Mouse (Mus musculus): ENCODE data around the gene Ybx3.

Ybx3 gene

DNA sequence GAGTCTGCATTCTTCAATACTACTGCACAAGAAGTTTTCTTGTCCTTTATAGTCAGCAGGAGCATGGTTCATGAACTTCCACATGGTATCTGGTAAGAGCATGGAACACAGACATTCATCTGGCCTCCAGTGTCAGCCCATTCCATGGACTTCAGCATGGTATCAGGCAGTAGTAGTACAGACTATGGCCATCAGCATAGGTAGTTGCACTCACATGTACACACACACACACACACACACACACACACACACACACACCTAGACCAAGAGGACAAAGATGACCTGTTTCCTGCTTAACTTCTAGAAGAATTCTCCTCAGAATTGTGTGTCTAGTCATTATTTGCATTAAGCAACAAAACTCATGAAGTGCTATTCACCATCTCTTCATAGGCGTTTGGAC, 49.5 kb downstream of the Ybx3 start:
- no peak for DNase-seq (ENCODE audit: low spot score in 2 of 2)

DNA sequence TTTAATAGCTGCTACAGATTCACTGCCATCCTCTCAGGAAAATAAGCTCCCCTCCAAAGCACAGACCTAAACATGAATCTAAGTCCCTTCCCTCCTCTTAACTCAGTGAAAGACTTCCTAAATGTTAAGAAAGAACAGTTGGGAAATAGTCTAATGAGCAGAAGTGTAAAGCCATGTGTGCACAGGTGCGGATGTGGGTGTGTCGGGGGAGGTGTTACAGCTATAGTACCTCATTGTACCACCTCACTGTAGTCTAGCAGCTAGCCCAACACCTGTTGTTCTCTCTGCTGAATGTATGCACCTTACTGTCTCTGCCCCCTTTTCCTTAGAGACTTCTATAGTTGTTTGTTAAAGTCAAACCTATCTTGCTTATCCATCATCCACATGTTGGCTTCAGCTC, 61.2 kb downstream of the Ybx3 start:
- DNase-seq (ENCODE audit: low spot score in 2 of 2) = no peak

DNA sequence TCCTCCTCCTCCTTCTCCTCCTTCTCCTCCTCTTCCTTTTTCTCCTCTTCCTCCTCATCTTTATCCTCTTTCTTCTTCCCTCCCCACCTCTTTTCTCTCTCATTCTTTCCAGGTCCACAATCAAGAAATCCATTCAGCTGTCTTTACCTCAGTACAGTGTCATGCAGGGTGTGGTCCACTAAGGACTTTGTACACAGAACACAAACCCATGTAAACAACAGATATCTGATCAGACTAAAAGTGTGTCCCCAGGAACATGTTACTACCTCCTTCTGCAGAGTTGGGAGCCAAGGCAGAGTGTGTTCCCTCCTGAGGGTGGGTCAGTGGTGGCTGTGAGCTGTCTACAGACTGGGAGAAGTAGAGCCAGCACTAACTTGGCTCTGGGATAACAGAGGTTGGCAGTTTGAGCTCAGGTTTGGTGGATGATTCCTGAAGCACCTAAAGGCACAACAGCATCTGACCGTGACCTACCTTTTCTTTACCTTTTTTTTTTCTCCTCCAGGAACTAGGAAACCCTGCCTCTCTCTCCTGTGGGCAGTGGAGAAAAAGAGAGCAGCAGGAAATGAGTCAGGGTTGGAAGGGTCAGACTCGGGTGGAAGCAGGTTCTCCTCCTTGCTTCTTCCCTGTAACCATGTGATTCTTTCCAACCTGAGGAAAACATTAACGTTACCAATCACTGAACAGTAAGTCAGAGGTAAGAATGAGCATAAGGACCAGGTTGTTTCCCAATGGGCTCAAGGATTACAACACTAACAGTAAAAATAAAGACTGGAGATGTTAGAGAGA, 66.2 kb downstream of the Ybx3 start:
- no peak for DNase-seq (ENCODE audit: low spot score in 2 of 2)

DNA sequence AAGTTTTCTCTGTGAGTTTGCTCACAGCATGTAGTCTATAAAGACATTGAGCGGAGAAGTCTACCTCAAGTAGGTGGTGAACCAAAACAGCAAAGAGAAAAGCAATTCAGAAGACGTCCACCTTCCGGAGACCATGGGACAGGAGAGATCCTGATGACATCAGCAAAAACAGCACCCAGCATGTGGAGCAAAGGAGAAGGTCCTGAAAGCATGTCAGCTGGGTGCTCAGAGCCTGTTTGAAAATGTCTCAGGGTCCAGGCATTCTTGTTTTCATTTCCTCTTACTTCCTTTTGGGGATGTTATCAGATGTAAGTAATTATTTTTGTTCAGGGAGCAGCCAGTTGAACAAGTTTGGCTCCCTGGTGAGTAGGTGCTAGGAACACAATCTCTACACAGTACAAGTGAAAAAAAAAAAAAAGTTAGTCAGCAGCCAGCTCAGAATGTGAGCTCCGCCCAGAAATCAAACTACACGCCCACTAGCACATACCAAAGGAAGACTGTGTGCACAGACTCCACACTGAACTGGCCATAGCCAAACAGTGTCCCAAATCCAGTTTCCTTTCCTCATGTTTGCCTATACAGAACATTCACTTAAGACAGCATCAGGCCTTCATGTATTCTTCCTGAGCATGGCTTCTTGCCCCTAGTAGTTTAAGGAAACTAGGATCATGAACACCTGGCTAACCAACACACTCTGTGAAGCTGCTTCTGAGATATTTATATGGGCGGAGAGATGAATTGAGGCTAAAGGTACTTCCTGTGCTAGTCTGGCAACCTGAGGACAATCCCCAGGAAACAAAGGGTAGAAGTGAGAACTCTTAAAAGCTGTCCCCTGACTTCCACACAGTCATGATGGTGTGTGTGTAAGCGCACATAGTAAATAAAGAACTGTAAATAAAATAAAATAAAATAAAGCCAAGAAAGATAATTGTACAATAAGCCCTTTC, 71.8 kb downstream of the Ybx3 start:
- DNase-seq (ENCODE audit: low spot score in 2 of 2) = no peak

Data from right cerebral cortex, postnatal 10 days (tissue).